Mouse (Mus musculus) kidney, adult 2 months (tissue): Measurements from ENCODE around the gene Ivd.

Experiments used
- CTCF ChIP-seq: fragments of 200-500 bp; conservative IDR thresholded peaks from 2 replicates; pipeline ENCODE4 v1.5.1; 2011; ENCODE audit warnings: low read depth, mild to moderate bottlenecking, control low read depth, low read length, moderate library complexity, mixed read lengths; ENCODE audit not compliant: insufficient read depth, insufficient read length
- POLR2A ChIP-seq: fragments of 200-500 bp; IDR thresholded peaks from one replicate; pipeline ENCODE4 v1.6.1; 2011; ENCODE audit warnings: low read depth, low read length, control low read depth

GRCm38 (mm10) chr2:118870601-118871000 is 8.8 kb downstream of the Ivd start:
- TF ChIP-seq CTCF (no peak), POLR2A (no peak)
